Mouse (Mus musculus) megakaryocyte progenitor cell, adult 5-6 weeks (primary cell): ENCODE data around the gene Lrrc25. TPM values are rescaled to one million over a fixed set of nuclear protein-coding genes. Genes with fewer than 3 reads are reported as not detected.

Source experiments
- ATAC-seq: replicated peaks from 2 replicates; pipeline ENCODE4 v1.8.0; 2016; ENCODE audit warnings: mild to moderate bottlenecking, moderate TSS enrichment, inconsistent platforms; ENCODE audit not compliant: poor library complexity
- total RNA-seq, 2 experiments: library from RNA; stranded (forward) in 1 of 2; stranded (reverse) in 1 of 2; fragments of 157-497, 149-512 nt in 1 of 2; fragments of 200-1000 nt in 1 of 2; gene quantifications; 2 replicates each; pipeline versions ENCODE4 v1.2.3 to v1.2.4; 2015 to 2017

Gene Lrrc25
- total RNA-seq, 2 experiments from 2014 or later = 4.7 to 6.2 TPM

GRCm38 (mm10) chr8:70614469-70614868 is 1.5 kb upstream of the Lrrc25 start:
- ATAC-seq = no peak

- ATAC-seq = no peak
Measured at GRCm38 (mm10) chr8:70615281-70615680, 674 bp upstream of the Lrrc25 start.

GRCm38 (mm10) chr8:70616645-70617044 is 690 bp downstream of the Lrrc25 start:
- ATAC-seq = peak; percentile 24

- ATAC-seq = peak; percentile 29
Measured at GRCm38 (mm10) chr8:70617985-70618384, 2.0 kb downstream of the Lrrc25 start.

GRCm38 (mm10) chr8:70618888-70619334 is 3.0 kb downstream of the Lrrc25 start:
- ATAC-seq = peak; percentile 80

GRCm38 (mm10) chr8:70622220-70622619 is 6.3 kb downstream of the Lrrc25 start:
- ATAC-seq = peak; percentile 23

GRCm38 (mm10) chr8:70625104-70625503 is 9.1 kb downstream of the Lrrc25 start:
- peak; percentile 22; the same call in 1 of the 2 replicates for ATAC-seq

GRCm38 (mm10) chr8:70627041-70627440 is 11.1 kb downstream of the Lrrc25 start:
- no peak for ATAC-seq

- ATAC-seq = no peak
Measured at GRCm38 (mm10) chr8:70628986-70629490, 13.1 kb downstream of the Lrrc25 start.

GRCm38 (mm10) chr8:70629574-70630531 is 13.9 kb downstream of the Lrrc25 start:
- ATAC-seq = peak; percentile 82

- ATAC-seq = peak; percentile 54
Measured at GRCm38 (mm10) chr8:70630532-70631381, 14.8 kb downstream of the Lrrc25 start.

- no peak for ATAC-seq
Measured at GRCm38 (mm10) chr8:70631436-70631835, 15.5 kb downstream of the Lrrc25 start.

- no peak for ATAC-seq
Measured at GRCm38 (mm10) chr8:70632346-70632892, 16.5 kb downstream of the Lrrc25 start, which contains the start of gene Gdf15. Gene Gdf15 (minus strand): TSS chr8:70632456.

GRCm38 (mm10) chr8:70634066-70634465 is 18.1 kb downstream of the Lrrc25 start:
- ATAC-seq = no peak

- peak; percentile 59 for ATAC-seq
Measured at GRCm38 (mm10) chr8:70635527-70635926, 19.6 kb downstream of the Lrrc25 start.

- ATAC-seq = no peak
Measured at GRCm38 (mm10) chr8:70636838-70637237, 20.9 kb downstream of the Lrrc25 start.

- ATAC-seq = no peak
Measured at GRCm38 (mm10) chr8:70638752-70639151, 22.8 kb downstream of the Lrrc25 start.

GRCm38 (mm10) chr8:70643019-70643418 is 27.1 kb downstream of the Lrrc25 start:
- ATAC-seq = no peak

- peak; percentile 56 for ATAC-seq
Measured at GRCm38 (mm10) chr8:70644065-70644464, 28.1 kb downstream of the Lrrc25 start.

- ATAC-seq = no peak
Measured at GRCm38 (mm10) chr8:70645501-70646224, 29.7 kb downstream of the Lrrc25 start.
